Mouse (Mus musculus): ENCODE results near the gene Dpm2.

Dpm2 gene

DNA sequence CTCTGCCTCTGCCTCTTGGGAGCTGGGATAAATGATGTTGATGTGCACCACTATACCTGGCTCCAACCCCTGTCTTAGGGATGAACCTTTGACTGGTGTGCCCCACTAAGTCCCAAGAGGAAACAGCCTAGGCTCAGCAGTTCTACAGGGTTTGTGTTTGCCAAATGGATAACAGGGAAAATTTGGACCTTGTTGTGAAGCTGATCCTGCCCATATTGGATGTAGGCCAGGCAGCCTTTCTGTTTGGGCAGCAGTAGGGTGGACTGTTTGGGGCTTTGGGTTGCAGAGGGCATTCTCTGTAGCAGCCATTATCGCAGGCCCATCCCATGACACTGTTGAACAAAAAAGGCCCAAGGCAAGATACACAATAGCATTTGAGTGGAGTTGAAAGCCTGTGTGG, 23.7 kb upstream of the Dpm2 start:
- no peak for DNase-seq (ENCODE audit: low read depth, low spot score)

DNA sequence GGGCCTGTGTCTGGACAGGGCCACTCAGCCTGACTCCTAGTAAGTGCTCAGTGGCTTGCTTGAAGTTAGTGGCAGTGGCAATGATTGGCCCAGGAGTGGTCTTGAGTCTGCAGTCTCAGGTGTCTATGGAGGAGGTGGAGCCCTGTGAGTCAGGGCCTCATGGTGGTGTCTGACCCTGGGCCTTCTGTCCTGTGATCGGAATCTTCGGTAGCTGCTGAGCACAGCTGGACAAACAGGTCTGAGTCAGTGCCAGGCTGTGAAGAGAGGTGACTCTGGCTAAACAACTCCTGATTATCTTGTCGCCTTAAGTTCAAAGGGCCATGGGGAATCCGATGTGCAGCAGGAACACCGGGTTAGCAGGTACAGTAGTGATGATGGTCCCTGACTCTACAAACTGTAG, 23.3 kb upstream of the Dpm2 start:
- no peak for DNase-seq (ENCODE audit: low read depth, low spot score)

DNA sequence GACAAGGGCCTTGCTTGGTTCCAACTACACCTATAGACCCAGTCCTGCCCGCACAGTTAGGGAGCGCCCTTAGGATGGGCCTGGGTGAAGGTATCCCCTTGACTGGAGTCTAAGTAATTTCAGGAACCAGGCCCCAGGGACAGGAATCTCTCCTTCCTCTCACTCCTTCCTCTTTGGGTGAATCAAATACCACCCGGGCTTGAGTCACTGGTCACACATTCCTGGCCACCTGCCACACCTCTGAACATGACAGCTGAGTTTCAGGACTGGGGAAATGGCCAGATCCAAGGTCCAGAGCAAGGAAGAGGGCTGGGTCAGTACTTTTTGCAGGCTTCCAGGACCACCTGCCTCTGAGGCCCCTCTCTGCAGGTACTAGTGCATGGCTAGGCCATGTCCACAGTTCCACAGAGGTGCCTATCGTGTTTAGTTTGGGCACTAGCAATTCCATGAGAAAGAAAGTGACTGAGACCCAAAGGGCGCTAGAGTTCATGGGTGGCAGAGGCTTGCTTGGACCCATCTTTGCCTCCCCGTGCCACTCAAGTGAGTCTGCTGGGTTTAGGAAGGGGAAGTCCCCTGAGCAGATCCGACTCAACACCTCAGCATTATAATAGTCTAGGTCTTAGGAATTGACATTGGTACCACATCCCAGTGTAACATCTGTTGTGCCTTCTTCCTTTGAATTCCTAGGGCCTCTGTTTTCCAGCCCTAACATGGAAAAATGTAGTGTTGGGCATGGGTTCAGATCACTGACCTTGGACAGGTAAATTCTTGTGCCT, 22.5 kb upstream of the Dpm2 start:
- DNase-seq (ENCODE audit: low read depth, low spot score) = no peak

DNA sequence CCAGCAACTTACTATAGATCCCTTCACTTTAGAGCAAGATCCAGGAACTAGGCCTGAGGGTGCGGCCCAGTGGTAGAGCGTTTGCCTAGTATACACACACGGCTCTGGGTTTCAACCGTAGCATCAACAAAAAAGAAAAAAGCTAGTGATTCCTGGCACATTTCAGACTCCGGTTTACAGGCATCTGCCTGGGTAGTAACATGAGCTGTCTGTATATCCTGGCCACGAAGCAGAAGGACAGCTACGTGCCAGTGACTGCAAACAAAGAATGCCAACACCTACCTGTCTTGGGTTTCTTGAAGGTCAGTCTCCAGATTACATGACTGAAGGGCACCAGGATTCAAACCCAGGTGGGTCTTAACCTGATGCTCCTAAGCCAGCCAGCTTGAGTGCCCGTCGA, 21.5 kb upstream of the Dpm2 start:
- no peak for DNase-seq (ENCODE audit: low read depth, low spot score)

DNA sequence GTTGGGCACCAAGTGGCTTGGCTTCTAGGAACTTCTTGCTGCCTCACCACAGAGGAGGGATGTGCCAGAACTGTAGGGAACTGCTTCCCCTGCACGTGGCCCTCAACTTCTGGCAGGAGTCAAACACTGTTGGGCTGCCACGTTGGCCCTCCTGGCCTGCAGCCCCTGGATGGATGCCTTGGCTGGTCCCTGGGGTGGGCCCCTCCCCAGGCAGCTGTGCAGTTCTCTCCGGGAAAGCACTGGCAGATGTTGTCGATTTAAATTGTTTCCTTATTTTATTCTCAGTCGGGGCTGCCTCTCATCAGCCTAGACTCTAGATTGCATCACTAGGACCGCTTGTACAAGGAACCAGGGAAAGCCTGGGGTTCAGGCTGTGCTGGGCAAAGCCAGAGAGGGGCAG, 20.9 kb upstream of the Dpm2 start:
- no peak for DNase-seq (ENCODE audit: low read depth, low spot score)

DNA sequence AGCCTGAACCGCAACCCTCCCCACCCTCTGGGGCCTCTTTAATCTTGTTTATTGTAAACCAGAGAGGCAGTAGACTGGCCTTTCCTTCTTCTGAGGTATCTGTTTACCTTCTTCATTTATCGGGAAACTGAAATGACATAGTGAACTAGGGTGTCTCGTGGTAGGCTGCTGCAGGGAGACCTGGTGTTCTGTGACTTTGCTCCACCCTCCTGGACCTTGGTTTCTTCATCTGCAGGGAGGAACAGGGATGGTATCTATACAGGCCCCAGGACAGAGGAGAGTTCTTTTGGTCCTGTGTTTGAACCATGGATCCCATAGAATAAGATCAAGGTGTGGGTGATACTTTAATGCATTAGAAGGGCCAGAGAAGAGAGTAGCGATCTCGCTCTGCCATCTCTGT, 19.4 kb upstream of the Dpm2 start:
- no peak for DNase-seq (ENCODE audit: low read depth, low spot score)

DNA sequence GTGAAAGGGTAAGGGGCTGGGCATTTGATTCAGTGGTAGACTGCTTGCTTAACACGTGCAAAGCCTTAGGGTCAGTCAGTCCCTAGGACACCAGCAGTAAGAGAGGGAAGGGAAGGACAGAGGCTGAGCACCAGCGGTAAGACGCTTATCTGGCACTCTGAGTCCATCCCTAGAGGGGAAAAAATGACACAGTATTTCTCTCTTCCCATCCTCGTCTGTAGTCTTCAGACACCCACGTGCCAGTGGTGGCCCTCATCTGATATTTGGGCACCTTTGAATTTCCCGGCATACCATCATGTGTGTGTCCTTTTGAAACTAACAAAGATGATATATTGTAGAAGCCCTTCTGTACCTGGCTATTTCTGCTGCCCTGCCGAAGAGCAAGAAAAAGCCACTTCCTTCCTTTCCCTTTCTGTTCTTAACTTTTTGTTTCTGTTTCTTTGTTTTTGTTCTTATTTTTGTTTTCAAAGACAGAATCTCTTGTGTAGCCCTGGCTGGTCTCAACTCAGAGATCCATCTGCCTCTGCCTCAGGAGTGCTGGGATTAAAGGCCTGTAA, 17.0 kb upstream of the Dpm2 start:
- no peak for DNase-seq (ENCODE audit: low read depth, low spot score)

DNA sequence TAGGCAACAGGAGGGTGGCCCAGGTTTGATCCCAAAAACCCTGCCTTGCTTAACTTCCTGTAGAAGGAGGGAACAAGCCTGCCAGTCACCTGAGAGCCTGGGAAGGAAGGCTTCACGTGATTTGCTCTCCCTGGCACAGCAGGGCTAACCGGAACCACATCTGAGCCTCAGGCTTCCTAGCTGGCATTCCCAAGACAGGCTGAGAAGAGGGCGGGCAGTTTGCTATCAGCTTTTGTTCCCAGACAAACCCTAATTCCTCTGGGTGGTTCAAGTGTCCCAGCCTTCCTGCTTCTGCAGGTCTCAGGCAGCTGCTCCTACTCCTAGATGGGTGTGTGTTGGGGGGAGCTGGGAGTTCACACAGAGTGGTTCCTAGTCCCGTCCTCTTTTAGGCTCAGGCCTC, 15.2 kb upstream of the Dpm2 start:
- no peak for DNase-seq (ENCODE audit: low read depth, low spot score)

DNA sequence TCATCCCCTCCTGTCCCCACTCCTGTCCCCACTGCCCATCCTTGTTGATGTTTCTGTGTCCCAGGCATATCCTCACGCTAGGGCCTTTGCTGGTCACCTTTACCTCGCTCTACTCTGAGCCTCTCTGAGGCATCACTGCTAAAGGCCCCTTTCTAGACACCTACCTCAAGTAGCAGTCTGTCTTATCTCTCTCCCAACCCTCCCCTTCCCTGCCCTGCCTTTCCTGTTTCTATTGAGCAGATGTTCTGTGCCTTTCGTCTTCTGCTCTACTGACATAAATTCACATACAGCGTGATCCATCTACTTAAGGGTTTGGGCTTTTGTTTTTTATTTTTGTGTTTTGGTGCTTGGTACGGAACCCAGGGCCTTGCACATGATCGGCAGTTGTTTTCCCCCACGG, 14.6 kb upstream of the Dpm2 start:
- DNase-seq (ENCODE audit: low read depth, low spot score) = no peak

DNA sequence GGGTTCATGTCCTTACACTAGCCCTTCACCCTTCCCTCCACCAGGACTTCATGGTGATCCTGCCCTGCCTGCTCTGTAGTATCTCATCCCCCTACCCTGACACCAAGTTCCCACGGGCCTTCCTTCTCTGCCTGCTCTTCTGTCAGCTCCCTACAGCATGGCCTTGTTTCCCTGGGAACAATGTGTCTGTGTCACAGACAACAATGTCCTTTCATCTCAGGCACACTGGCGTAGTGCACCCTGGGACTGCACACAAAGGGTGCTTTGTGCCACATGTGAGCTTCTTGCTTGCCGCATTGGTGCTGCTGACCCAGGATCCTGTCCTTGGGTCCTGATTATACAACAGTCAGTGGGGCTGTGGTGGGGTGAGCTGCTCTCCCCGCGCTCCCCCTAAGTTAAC, 11.1 kb upstream of the Dpm2 start:
- peak; percentile 83 for DNase-seq (ENCODE audit: low read depth, low spot score)

DNA sequence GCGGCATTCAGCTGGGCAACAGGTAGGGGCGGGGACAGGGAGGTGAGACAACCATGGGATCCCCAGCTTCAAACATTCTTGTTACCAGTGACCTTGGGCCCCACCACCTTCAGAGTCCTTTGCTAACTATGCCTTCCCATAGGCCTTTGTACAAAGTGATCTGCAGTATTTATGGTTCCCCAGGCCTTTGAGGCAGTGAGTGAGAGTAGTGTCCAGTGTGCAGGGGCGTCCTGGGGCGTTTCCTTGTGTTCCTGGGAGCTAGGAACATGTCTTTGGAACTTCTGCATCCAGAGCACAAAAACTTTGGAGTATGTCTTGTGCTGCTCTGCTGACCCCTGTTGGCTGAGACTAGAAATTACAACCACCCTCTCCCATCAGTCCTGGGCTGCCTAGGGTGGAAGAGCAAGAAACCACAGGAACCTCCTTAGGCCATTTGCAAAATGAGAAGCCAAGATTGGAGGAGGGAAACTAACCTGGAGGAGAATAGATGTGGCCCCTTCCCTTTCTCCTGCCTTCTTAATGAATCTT, 4.1 kb upstream of the Dpm2 start:
- peak; percentile 80 for DNase-seq (ENCODE audit: low read depth, low spot score)

DNA sequence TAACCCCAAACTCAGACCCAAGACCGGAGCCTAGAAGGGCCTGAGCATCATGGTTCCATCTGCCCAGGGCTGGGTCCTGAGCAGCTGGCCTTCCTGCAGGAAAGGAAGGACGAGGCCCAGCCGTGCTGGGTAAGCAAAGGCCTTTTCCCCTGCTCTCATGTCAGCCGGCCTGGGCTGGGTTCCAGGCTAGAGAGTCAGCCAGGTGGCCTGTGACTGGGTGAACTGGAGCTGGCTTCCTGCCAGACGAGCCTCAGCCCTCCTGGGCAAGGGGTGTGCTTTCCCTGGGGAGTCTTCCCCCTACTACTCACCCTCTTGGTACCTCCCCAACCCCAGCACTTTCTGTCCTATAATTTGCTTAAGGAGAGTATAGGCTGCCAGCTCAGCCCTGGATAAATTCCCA, 2.5 kb upstream of the Dpm2 start:
- no peak for DNase-seq (ENCODE audit: low read depth, low spot score)

DNA sequence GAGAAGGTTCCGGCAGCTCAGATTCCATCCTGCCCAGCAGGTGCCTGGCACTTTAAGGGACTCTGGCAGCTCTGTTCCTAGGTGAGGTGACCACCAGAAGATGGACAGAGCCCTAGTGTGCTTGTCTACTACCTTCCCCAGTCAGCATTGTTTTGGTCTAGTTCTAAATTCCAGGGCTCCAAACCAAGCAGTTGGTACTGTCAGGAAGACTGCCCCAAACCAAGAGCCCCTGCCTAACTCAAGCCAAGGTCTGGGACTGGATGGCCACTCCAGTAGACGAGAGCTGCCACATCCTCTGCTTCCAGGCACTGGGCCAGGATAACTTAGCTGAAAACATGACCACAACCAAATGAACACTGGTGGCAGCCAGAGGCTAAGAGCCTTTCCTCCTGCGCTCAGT, 1.7 kb upstream of the Dpm2 start:
- no peak for DNase-seq (ENCODE audit: low read depth, low spot score)

DNA sequence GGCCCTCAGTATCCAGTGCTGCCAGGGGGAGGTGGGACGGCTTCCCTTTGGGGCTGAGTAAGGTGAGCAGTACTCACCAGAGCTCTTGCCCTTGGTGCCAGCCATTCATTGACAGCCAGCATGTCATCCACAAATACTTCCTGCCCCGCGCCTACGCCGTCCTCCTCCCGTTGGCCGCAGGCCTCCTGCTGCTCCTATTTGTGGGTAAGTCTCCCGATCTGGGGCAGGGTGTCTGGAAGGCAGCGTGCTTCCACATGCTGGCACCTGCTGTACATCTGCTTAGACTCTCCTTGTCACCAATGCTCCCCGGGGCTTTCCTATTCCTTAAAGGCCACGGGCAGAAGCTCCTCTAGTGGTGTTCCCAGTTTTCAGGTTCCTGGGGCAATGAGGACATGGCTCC, 1.5 kb downstream of the Dpm2 start:
- no peak for DNase-seq (ENCODE audit: low read depth, low spot score)

DNA sequence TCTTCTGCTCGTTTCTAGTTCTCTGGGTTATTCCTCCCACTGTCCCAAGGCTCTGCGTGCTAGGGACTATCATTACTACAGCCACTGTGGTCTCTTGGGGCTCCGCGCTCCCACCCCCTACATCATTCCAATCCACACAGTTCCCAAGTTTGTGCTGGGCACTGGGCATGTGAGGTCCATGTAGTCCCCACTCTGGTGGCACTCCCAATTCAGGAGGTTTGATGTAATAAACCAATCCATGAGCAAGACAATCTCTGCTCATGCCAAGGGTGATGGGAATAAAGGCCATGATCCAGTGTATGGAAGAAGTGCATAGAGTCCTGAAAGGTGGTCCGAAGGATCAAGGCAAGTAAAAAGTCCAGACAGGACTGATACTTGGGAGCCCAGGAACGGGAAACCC, 3.8 kb downstream of the Dpm2 start, which contains the start of gene Pip5kl1:
TSS of gene Pip5kl1 (plus strand) at position 301 of the 400 bp plus-strand sequence.
- no peak for DNase-seq (ENCODE audit: low read depth, low spot score)

DNA sequence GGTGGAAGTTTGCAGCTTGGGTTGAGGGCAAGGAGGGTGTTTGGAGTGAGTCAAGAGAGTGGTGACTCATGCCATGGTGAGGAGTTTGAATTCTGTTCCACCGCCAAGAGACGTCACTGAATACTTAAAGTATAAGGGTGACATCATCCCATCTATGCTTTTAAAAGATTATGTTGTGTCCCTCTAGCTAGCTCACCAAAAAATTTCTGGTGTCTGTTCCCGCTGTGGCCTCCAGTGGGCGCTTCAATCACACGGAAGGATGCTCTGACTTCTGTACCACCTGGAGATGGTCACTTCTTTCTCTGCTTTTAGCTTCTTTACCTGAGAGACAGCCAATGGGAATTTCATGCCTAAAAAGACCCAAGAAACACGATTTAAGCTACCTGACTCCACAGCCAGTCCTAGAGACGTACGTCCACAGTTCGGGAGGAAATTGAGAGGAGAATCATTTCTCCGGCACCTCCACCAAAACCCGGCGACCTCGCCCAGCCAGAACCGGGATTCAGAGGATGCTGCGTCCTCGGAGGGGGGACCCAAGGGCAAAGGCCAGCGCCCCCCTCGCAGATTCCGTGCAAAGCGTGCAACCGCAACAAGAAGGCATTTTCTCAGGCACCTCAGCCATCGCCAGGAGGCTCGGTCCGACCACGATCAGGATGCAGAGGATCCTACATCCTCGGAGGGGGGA, 4.4 kb downstream of the Dpm2 start:
- peak; percentile 62 for DNase-seq (ENCODE audit: low read depth, low spot score)

DNA sequence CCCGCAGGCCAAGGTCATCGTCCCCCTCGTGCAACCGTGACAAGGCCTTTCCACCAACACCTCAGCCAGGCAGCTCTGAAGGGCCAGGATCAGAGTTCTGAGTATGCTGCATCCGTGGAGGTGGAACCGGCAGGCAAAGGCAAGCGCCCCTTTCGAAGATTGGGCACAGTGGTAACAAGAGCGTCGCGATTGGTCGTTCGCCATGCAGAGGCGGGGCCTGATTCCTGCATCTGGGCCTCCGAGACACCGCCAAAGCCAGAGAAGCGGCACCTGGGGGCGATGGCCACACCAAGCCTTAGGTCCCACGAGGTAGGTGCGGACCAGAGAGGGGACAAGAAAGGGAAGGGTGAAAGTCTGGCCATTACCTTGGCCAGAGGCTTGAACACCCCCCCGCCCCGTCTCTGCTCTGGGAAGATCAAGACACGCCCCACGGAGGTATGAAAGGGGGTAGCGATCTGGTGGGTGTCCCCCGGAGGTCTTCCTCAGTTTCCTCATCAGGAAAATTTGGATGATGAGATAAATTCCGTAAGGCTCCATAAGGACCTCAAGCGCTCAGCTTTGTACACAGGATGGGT, 5.0 kb downstream of the Dpm2 start, which contains the start of gene 9430097D07Rik:
TSS of gene 9430097D07Rik (minus strand) at position 99 of the 575 bp plus-strand sequence.
- peak; percentile 76 for DNase-seq (ENCODE audit: low read depth, low spot score)

DNA sequence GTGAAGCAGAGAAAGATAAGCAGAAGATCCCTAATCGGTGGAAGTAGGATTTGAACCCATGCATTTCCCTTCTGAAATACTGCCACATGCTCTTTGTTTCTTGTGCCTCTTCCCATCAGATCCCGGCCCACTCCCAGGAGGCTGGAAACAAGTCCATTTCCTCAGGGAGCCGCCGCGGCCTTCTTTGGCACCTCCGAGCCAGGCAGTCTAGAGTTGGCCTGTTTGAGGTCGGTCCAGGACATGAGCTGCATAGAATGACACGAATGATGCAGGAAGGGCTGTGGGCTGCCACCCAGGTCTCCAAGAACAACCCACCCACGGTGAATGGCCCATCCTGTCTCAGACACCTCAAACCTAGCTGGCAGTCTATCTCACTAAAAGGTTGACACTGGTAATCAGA, 5.9 kb downstream of the Dpm2 start:
- DNase-seq (ENCODE audit: low read depth, low spot score) = no peak

DNA sequence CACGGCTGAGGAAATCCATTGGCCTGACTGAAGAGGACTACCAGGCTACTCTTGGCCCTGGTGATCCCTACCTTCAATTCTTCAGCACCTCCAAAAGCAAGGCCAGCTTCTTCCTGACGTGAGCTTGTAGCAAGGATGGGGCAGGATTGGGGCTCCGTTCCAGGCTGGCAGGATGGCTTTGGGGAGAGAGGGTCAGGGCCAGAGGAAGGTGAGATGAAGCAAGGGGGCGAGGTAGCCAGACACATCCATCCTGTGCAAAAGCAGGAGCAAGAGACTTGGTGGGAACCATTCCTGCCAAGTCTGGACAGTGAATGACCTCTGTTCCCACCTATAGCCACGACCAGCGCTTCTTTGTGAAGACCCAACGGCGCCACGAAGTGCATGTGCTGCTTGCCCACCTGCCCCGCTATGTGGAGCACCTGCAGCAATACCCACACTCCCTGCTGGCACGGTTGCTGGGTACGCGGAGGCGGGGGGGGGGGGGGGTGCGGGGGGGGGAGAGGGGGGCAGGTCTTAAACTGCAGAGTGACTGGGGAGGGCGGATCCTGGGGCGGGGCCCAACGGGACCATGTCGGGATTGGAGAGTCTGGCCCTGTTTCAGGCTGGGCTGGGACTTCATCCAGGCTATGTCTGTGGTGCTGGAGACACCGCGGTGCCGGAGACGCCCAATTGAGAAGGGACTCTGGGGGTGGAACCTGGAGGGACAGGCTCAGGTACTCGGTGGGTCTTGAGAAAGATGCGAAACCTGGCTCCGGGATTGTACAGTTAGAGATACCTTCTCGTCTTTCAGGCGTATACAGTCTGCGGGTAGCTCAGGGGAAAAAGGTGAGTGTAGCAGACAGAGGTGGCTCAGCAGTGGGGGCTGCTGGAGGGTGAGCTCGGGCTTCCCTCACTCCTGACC, 7.7 kb downstream of the Dpm2 start:
- DNase-seq (ENCODE audit: low read depth, low spot score) = no peak

DNA sequence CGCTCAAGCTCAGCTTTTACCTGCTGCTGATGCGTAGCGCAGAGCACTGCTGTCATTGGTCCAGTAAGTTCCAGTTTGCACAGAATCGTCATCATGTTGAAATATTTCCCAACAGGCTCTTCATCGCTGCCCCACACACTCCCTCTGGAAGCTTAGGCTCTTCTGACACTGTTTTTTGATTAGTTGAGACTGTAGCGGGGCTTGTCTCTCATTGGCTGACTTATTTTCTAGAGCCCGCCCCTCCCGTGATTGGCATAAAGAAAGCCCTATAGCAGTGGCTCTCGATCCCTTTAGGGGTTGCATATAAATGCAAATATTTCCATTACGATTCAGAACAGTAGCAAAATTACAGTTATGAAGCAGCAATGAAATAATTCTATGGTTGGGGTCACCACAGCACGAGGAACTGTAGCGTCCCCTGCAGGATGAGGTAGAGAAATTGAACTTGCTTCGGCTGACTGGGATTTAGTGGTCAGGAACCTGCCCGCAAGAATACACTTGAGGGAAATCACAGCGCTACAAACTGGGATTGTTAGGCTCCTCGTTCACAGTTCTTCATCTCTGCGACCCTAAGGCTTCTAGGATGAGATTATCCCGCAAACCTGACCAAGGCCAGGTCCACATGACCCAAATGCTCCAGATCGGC, 10.9 kb downstream of the Dpm2 start:
- DNase-seq (ENCODE audit: low read depth, low spot score) = peak; percentile 63
